Mouse (Mus musculus) hindbrain, postnatal 0 days (tissue): ENCODE results near the gene Adgrl3. TPM values are rescaled to one million over a fixed set of nuclear protein-coding genes. Genes with fewer than 3 reads are reported as not detected.

Experiments
- ATAC-seq: fragments of 200-750 bp; cut with Nextera tagmentation; 2 replicates; pipeline ENCODE4 v1.8.0; 2017; ENCODE audit warnings: mild to moderate bottlenecking, moderate TSS enrichment, moderate library complexity
- DNase-seq: peaks from one replicate; pipeline ENCODE4 v3.0.0-alpha.2; 2015; ENCODE audit warnings: low spot score
- H3K27ac ChIP-seq: fragments of 300-500 bp; sonication (generic); 2 replicates; pipeline ENCODE4 v1.5.1; 2014; ENCODE audit warnings: mild to moderate bottlenecking
- H3K27me3 ChIP-seq: fragments of 300-500 bp; sonication (generic); 2 replicates; pipeline ENCODE4 v1.6.1; 2014; ENCODE audit warnings: low read length, mixed read lengths; ENCODE audit not compliant: insufficient read depth
- H3K36me3 ChIP-seq: fragments of 300-500 bp; sonication (generic); 2 replicates; pipeline ENCODE4 v1.6.1; 2014; ENCODE audit warnings: low read length, mixed read lengths; ENCODE audit not compliant: insufficient read depth
- H3K4me1 ChIP-seq: fragments of 300-500 bp; sonication (generic); 2 replicates; pipeline ENCODE4 v1.6.1; 2014; ENCODE audit warnings: antibody characterized with exemption, low read length, mixed read lengths; ENCODE audit not compliant: insufficient read depth
- H3K4me2 ChIP-seq: fragments of 300-500 bp; sonication (generic); 2 replicates; pipeline ENCODE4 v1.6.1; 2014; ENCODE audit warnings: low read depth, mild to moderate bottlenecking, low read length, moderate library complexity, mixed read lengths
- H3K4me3 ChIP-seq: fragments of 300-500 bp; sonication (generic); 2 replicates; pipeline ENCODE4 v1.5.1; 2014; ENCODE audit warnings: low read length
- H3K9ac ChIP-seq: fragments of 300-500 bp; sonication (generic); replicated peaks from 2 replicates; pipeline ENCODE4 v1.6.1; 2014; ENCODE audit warnings: mild to moderate bottlenecking, low read length, moderate library complexity, mixed read lengths
- H3K9me3 ChIP-seq: fragments of 300-500 bp; sonication (generic); 2 replicates; pipeline ENCODE4 v1.6.1; 2016; ENCODE audit warnings: low read length, mixed read lengths
- CTCF ChIP-seq: IDR thresholded peaks from 2 replicates; pipeline ENCODE4 v1.5.1; 2016; ENCODE audit warnings: antibody characterized with exemption, control low read depth, low read depth
- WGBS: fragments of 180-500 bp; shearing (Covaris S2); extraction: QIAGEN DNeasy Blood & Tissue Kit; methylation state at CpG from one replicate; pipeline ENCODE4 v1.1.7; 2014; 5-methylcytosine and 5-hydroxymethylcytosine counted together
- polyA plus RNA-seq: library from polyadenylated mRNA; unstranded; fragments of >200 nt; fragmentation: Nextera tagmentation; extraction: Ambion mirVana; gene quantifications from 2 replicates; pipeline ENCODE4 v1.2.1, GENCODE M21; 2015
- total RNA-seq: library from RNA; depleted of rRNA; stranded (reverse); fragments of >200 nt; gene quantifications from 2 replicates; pipeline ENCODE4 v1.2.3, GENCODE M21; 2014

The Adgrl3 gene
- total and polyA plus RNA-seq, 2 experiments from 2014 or later, result 52.7 to 186 TPM

DNA sequence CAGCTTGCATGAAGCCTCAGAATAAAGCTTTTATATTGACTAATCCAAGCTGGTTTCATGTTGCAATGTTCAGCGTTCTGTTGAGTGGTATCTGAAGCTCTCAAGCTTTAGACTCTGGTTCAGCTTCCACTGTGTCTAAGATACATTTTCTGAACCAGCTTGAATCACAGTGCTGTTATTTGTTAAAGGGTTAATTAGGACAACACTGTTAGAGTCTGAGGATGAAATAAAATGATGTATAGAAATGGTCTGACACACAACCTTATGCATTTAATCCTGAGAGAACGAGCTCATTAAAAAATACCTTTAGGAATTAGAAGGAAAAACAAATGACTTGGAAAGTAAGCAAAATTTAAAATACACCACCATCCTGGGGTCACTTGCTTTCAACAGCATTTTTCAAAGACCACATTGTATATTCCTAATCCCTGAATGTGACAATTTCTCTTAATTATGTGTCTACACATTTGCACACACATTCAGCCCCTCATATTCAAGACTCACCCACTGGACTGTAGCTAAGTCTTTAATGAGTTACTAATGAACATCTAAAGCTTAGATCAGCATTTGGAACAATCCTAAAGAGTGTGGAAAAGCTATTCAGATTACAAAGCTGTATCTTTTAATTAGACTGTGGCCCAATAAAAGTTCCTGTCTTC lies 301.5 kb downstream of the Adgrl3 start:
- H3K4me3 ChIP-seq, result no peak overlapping the region
- TF ChIP-seq CTCF, result no peak
- no peaks in the 10 kb centered on the region for H3K27me3 ChIP-seq
- H3K36me3 ChIP-seq, result no peaks in the 10 kb centered on the region
- H3K9ac ChIP-seq, result no peak overlapping the region
- no peaks in the 10 kb centered on the region for H3K9me3 ChIP-seq
- no peaks in the 10 kb centered on the region for H3K4me1 ChIP-seq
- no peak for DNase-seq
- ATAC-seq, result no peak
- no peak overlapping the region for H3K4me2 ChIP-seq
- H3K27ac ChIP-seq, result no peak overlapping the region
- WGBS, result 81% methylated on average over 2 of the region's 2 CpGs

DNA sequence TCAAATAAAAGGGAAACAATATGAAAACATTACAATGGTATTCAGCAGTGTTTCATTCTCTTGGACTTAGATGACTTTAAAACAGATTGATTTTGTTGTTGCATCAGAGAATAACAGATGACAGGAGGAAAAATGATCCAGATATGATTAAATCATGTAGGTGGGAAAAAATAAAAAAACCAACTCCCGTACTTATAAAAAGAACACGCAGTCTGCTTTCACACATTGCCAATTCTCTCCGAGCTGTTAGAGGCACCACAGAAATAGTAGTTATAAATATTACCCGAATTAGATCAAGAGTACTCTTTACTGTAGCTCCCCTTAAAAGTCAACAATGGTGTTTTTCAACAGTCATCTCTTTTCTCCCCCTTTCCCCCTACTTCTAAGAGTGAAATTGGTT lies 302.1 kb downstream of the Adgrl3 start:
- no peaks in the 10 kb centered on the region for H3K4me1 ChIP-seq
- no peaks in the 10 kb centered on the region for H3K27me3 ChIP-seq
- no peaks in the 10 kb centered on the region for H3K36me3 ChIP-seq
- H3K27ac ChIP-seq, result no peak overlapping the region
- 89% methylated on average over 4 of the region's 4 CpGs for WGBS
- ATAC-seq (no peak), DNase-seq (no peak)
- no peak overlapping the region for H3K9ac ChIP-seq
- no peak overlapping the region for H3K4me2 ChIP-seq
- no peaks in the 10 kb centered on the region for H3K9me3 ChIP-seq
- no peak overlapping the region for H3K4me3 ChIP-seq
- no peak for TF ChIP-seq CTCF

DNA sequence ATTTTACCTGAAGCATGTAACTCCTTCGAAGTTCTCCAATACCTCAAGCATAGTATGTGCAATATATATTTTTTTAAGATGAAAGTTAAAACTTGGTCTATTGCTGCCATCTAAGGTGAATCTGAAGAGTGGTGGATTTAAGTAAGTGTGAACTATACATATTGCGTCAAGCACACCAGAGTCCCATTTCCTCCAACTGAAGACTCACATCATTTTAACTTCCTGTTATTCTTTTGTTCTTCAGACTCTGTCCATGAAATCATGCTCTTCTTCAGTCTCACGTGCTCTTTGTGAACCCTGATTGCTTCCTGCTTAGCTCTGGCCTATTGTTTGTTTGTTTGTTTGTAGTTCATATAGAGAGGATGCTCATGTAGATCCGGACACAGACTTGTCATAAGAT lies 307.0 kb downstream of the Adgrl3 start:
- no peak overlapping the region for H3K4me2 ChIP-seq
- no peaks in the 10 kb centered on the region for H3K9me3 ChIP-seq
- no peak overlapping the region for H3K27ac ChIP-seq
- WGBS, result 75% methylated on average over 4 of the region's 4 CpGs
- H3K36me3 ChIP-seq, result no peaks in the 10 kb centered on the region
- H3K4me3 ChIP-seq, result no peak overlapping the region
- H3K27me3 ChIP-seq, result no peaks in the 10 kb centered on the region
- TF ChIP-seq CTCF, result no peak
- ATAC-seq, result no peak
- H3K9ac ChIP-seq, result no peak overlapping the region
- no peaks in the 10 kb centered on the region for H3K4me1 ChIP-seq
- DNase-seq, result no peak

DNA sequence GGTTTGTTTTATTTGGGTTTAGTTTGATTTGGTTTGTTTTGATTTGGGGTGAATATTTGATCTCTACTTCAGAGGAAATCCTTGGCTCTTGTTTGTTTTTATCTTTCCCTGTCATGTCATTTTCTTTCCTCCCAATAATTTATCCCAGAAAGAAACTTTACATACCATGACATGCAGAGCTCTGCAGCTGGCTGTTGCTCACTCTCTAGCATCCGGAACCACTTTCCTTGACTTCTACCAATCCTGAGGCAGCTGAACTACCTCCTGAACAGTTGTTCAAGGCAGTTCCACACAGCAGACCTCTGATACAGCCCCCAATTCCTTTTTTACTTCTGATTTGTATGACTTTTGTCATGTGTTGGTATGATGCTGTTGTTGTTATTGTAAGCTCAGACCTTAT lies 307.5 kb downstream of the Adgrl3 start:
- no peak overlapping the region for H3K4me2 ChIP-seq
- no peaks in the 10 kb centered on the region for H3K36me3 ChIP-seq
- no peak overlapping the region for H3K4me3 ChIP-seq
- H3K4me1 ChIP-seq, result no peaks in the 10 kb centered on the region
- TF ChIP-seq CTCF, result no peak
- no peak for ATAC-seq
- 87% methylated on average over 1 of the region's 1 CpGs for WGBS
- H3K9ac ChIP-seq, result no peak overlapping the region
- no peak overlapping the region for H3K27ac ChIP-seq
- no peaks in the 10 kb centered on the region for H3K9me3 ChIP-seq
- no peaks in the 10 kb centered on the region for H3K27me3 ChIP-seq
- no peak for DNase-seq

DNA sequence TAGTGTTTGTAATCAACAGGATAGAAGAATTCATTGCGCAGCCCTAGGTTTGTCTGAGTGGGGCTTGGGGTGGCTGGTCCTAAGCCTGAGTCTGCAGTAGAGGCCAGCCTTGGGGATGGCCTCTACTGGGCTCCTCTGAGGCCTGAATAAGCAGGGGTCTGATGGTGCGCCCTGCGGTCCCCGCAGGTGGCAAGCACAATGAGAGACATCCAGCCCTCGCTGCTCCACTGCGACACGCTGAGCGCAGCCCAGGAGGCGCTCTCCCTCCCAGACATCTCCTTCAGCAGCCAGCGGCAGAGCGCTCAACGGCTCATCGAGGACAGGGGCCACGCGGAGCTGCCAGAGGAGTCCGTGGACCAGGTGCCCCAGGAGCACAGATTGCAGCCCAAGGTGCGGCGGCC lies 309.6 kb downstream of the Adgrl3 start:
- Histone ChIP-seq H3K36me3 (no peaks in the 10 kb centered on the region), H3K27me3 (no peaks in the 10 kb centered on the region), H3K9ac (no peak overlapping the region), H3K27ac (no peak overlapping the region), H3K4me1 (no peaks in the 10 kb centered on the region), H3K4me2 (no peak overlapping the region), H3K4me3 (no peak overlapping the region), H3K9me3 (no peaks in the 10 kb centered on the region)
- WGBS, result 37% methylated on average over 18 of the region's 18 CpGs
- TF ChIP-seq CTCF, result no peak
- ATAC-seq, result 0 out of 2 replicates have a peak, but pooled peaks have one; percentile 24
- no peak for DNase-seq

DNA sequence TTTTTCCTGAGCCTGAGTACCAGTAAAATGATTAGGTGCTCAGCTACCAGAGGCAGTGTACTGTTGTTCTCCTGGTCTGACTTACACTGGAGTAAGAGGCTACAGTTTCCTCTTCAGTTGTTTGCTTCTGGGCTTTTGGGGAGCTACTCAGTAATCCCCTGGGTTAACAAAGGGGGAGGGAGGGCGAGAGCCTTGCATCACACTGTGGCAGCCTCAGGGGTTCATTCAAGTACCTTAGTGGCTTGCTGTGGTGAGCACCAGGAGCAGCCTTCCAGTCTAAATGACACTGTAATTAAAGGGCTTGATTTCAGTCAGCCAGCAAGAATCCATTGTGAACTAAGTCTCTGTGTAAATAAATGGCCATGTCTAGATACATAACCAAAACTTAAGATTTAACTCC lies 324.4 kb downstream of the Adgrl3 start:
- Histone ChIP-seq H3K27ac (no peak overlapping the region), H3K36me3 (no peaks in the 10 kb centered on the region), H3K4me3 (no peak overlapping the region), H3K9ac (no peak overlapping the region), H3K4me2 (no peak overlapping the region), H3K9me3 (no peaks in the 10 kb centered on the region), H3K4me1 (no peaks in the 10 kb centered on the region), H3K27me3 (no peaks in the 10 kb centered on the region)
- WGBS, result 38% methylated on average over 1 of the region's 1 CpGs
- DNase-seq (no peak), ATAC-seq (no peak)
- no peak for TF ChIP-seq CTCF

DNA sequence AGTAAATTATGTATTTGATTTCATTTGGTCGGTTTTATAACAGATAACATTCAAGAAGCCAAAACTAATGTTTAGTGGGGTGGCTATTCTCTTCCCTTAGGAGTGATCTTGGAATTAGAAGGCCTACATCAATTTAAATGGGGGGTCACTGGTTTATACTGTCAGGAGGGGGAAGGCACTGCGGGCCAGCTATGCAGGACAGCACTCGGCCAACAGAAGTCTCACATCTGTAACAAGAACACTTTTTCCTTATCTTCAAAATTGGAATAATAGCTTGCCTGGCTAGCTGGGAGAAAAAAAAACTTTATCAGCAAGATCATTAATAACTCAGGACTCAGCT lies 325.1 kb downstream of the Adgrl3 start:
- Histone ChIP-seq H3K4me2 (no peak overlapping the region), H3K9ac (no peak overlapping the region), H3K27me3 (no peaks in the 10 kb centered on the region), H3K27ac (no peak overlapping the region), H3K36me3 (no peaks in the 10 kb centered on the region), H3K4me1 (no peaks in the 10 kb centered on the region), H3K9me3 (no peaks in the 10 kb centered on the region), H3K4me3 (no peak overlapping the region)
- ATAC-seq, result no peak
- WGBS, result 55% methylated on average over 3 of the region's 3 CpGs
- no peak for DNase-seq
- no peak for TF ChIP-seq CTCF
